Mouse (Mus musculus): ENCODE data around the gene Ipo7. TPM values are rescaled to one million over a fixed set of nuclear protein-coding genes. Genes with fewer than 3 reads are reported as not detected.

Ipo7 gene
- polyA plus RNA-seq, 1 experiment from 2014 or later: 12.7 TPM

GRCm38 (mm10) chr7:110002092-110002491 is 16.0 kb upstream of the Ipo7 start:
- Histone ChIP-seq H3K4me3 (ENCODE audit: low read depth, low read length) (no peak overlapping the region), H3K4me2 (replicated peaks; ENCODE audit: low read depth, low read length) (no peak overlapping the region), H3K36me3 (ENCODE audit: insufficient read depth, low read length) (no peaks in the 10 kb centered on the region), H3K9me3 (ENCODE audit: low read length) (no peaks in the 10 kb centered on the region), H3K27ac (ENCODE audit: low read length) (no peak overlapping the region), H3K9ac (replicated peaks; ENCODE audit: low read depth) (no peak overlapping the region), H3K27me3 (replicated peaks; ENCODE audit: insufficient read depth, low read length) (no peaks in the 10 kb centered on the region), H3K4me1 (ENCODE audit: insufficient read depth, low read depth, low read length) (no peaks in the 10 kb centered on the region)
- DNase-seq (ENCODE audit: low spot score): no peak
- no peak for TF ChIP-seq CTCF (IDR thresholded peaks at IDR 0.05)
- no peak for TF ChIP-seq EP300 (IDR thresholded peaks at IDR 0.05)
- no peak for ATAC-seq

GRCm38 (mm10) chr7:110002968-110003367 is 15.1 kb upstream of the Ipo7 start:
- no peaks in the 10 kb centered on the region for H3K9me3 ChIP-seq (ENCODE audit: low read length)
- DNase-seq (ENCODE audit: low spot score): peak; percentile 75
- no peaks in the 10 kb centered on the region for H3K27me3 ChIP-seq (replicated peaks; ENCODE audit: insufficient read depth, low read length)
- TF ChIP-seq EP300 (IDR thresholded peaks at IDR 0.05): no peak
- no peak for TF ChIP-seq CTCF (IDR thresholded peaks at IDR 0.05)
- H3K36me3 ChIP-seq (ENCODE audit: insufficient read depth, low read length): no peaks in the 10 kb centered on the region
- H3K4me2 ChIP-seq (replicated peaks; ENCODE audit: low read depth, low read length): peak overlapping the region; percentile 33; the same call in 1 of the 2 replicates
- ATAC-seq: peak; percentile 97
- H3K4me3 ChIP-seq (ENCODE audit: low read depth, low read length): no peak overlapping the region
- 7% methylated on average over 20 of the region's 20 CpGs for WGBS
- H3K4me1 ChIP-seq (ENCODE audit: insufficient read depth, low read depth, low read length): no peaks in the 10 kb centered on the region
- no peak overlapping the region for H3K27ac ChIP-seq (ENCODE audit: low read length)
- H3K9ac ChIP-seq (replicated peaks; ENCODE audit: low read depth): no peak overlapping the region

GRCm38 (mm10) chr7:110005976-110006375 is 12.1 kb upstream of the Ipo7 start:
- Histone ChIP-seq H3K9ac (replicated peaks; ENCODE audit: low read depth) (no peak overlapping the region), H3K9me3 (ENCODE audit: low read length) (no peaks in the 10 kb centered on the region), H3K4me3 (ENCODE audit: low read depth, low read length) (no peak overlapping the region), H3K27me3 (replicated peaks; ENCODE audit: insufficient read depth, low read length) (no peaks in the 10 kb centered on the region), H3K27ac (ENCODE audit: low read length) (no peak overlapping the region), H3K4me2 (replicated peaks; ENCODE audit: low read depth, low read length) (no peak overlapping the region), H3K4me1 (ENCODE audit: insufficient read depth, low read depth, low read length) (no peaks in the 10 kb centered on the region), H3K36me3 (ENCODE audit: insufficient read depth, low read length) (no peaks in the 10 kb centered on the region)
- DNase-seq (ENCODE audit: low spot score) (no peak), ATAC-seq (no peak)
- TF ChIP-seq CTCF (IDR thresholded peaks at IDR 0.05): no peak
- TF ChIP-seq EP300 (IDR thresholded peaks at IDR 0.05): no peak

GRCm38 (mm10) chr7:110006471-110007195 is 11.4 kb upstream of the Ipo7 start:
- WGBS: 81% methylated on average over 5 of the region's 5 CpGs
- ATAC-seq (no peak), DNase-seq (ENCODE audit: low spot score) (peak; percentile 21)
- no peak overlapping the region for H3K4me2 ChIP-seq (replicated peaks; ENCODE audit: low read depth, low read length)
- no peaks in the 10 kb centered on the region for H3K27me3 ChIP-seq (replicated peaks; ENCODE audit: insufficient read depth, low read length)
- no peak overlapping the region for H3K4me3 ChIP-seq (ENCODE audit: low read depth, low read length)
- H3K4me1 ChIP-seq (ENCODE audit: insufficient read depth, low read depth, low read length): no peaks in the 10 kb centered on the region
- no peak overlapping the region for H3K27ac ChIP-seq (ENCODE audit: low read length)
- no peak overlapping the region for H3K9ac ChIP-seq (replicated peaks; ENCODE audit: low read depth)
- no peak for TF ChIP-seq CTCF (IDR thresholded peaks at IDR 0.05)
- TF ChIP-seq EP300 (IDR thresholded peaks at IDR 0.05): no peak
- H3K36me3 ChIP-seq (ENCODE audit: insufficient read depth, low read length): no peaks in the 10 kb centered on the region
- H3K9me3 ChIP-seq (ENCODE audit: low read length): no peaks in the 10 kb centered on the region

GRCm38 (mm10) chr7:110008513-110008912 is 9.6 kb upstream of the Ipo7 start:
- H3K4me1 ChIP-seq (ENCODE audit: insufficient read depth, low read depth, low read length): no peaks in the 10 kb centered on the region
- H3K9me3 ChIP-seq (ENCODE audit: low read length): no peaks in the 10 kb centered on the region
- H3K27ac ChIP-seq (ENCODE audit: low read length): no peak overlapping the region
- DNase-seq (ENCODE audit: low spot score): no peak
- no peak overlapping the region for H3K4me3 ChIP-seq (ENCODE audit: low read depth, low read length)
- TF ChIP-seq EP300 (IDR thresholded peaks at IDR 0.05): no peak
- TF ChIP-seq CTCF (IDR thresholded peaks at IDR 0.05): no peak
- H3K36me3 ChIP-seq (ENCODE audit: insufficient read depth, low read length): no peaks in the 10 kb centered on the region
- no peak for ATAC-seq
- H3K27me3 ChIP-seq (replicated peaks; ENCODE audit: insufficient read depth, low read length): no peaks in the 10 kb centered on the region
- no peak overlapping the region for H3K9ac ChIP-seq (replicated peaks; ENCODE audit: low read depth)
- no peak overlapping the region for H3K4me2 ChIP-seq (replicated peaks; ENCODE audit: low read depth, low read length)
- 89% methylated on average over 1 of the region's 1 CpGs for WGBS

GRCm38 (mm10) chr7:110009084-110009483 is 9.0 kb upstream of the Ipo7 start:
- DNase-seq (ENCODE audit: low spot score) (no peak), ATAC-seq (no peak)
- Histone ChIP-seq H3K27ac (ENCODE audit: low read length) (no peak overlapping the region), H3K9ac (replicated peaks; ENCODE audit: low read depth) (no peak overlapping the region), H3K9me3 (ENCODE audit: low read length) (no peaks in the 10 kb centered on the region), H3K4me1 (ENCODE audit: insufficient read depth, low read depth, low read length) (no peaks in the 10 kb centered on the region), H3K36me3 (ENCODE audit: insufficient read depth, low read length) (no peaks in the 10 kb centered on the region), H3K27me3 (replicated peaks; ENCODE audit: insufficient read depth, low read length) (no peaks in the 10 kb centered on the region), H3K4me2 (replicated peaks; ENCODE audit: low read depth, low read length) (no peak overlapping the region), H3K4me3 (ENCODE audit: low read depth, low read length) (no peak overlapping the region)
- no peak for TF ChIP-seq CTCF (IDR thresholded peaks at IDR 0.05)
- no peak for TF ChIP-seq EP300 (IDR thresholded peaks at IDR 0.05)
- 70% methylated on average over 6 of the region's 6 CpGs for WGBS

Measured in lung, postnatal 0 days (tissue).